Mouse (Mus musculus): ENCODE data around the gene Glp2r. TPM values are rescaled to one million over a fixed set of nuclear protein-coding genes. Genes with fewer than 3 reads are reported as not detected.

Gene Glp2r
- polyA plus RNA-seq, 1 experiment from 2014 or later, result not detected

DNA sequence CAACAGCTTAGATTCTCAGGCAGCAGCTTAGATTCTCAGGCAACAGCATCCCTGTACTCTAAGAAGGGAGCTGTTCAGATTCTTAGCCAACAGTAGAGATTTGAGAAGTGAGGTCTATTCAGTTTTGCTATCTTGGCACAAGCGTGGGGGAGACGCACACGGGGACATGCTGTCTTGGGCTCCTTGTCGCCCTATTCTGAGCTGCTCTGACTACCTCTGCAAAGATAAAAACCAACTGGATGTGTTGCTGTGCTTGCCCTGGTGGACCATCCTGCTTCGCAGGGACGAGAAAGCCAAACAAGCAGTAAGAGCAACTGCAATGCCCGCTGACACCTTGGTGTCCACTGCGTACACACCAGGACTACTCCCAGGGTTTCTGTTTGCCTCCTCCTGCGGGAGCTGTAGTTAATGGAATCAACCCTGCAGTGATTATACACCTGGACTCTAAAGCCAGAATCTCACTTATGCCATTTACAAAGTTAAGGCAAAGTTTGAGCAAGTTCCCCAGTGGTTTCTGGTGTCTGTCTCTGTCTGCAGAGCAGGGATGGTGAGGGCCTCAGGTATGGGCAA lies 117.3 kb downstream of the Glp2r start:
- Histone ChIP-seq H3K36me3 (no peaks in the 10 kb centered on the region), H3K4me3 (no peak overlapping the region), H3K9ac (no peak overlapping the region), H3K27me3 (replicated peaks) (no peaks in the 10 kb centered on the region), H3K4me1 (peaks cover 6% of the 10 kb centered on the region; the same call in 1 of the 2 replicates), H3K4me2 (replicated peaks) (no peak overlapping the region), H3K27ac (no peak overlapping the region), H3K9me3 (no peaks in the 10 kb centered on the region)
- no peak for ATAC-seq (ENCODE audit: low FRiP score, low read depth)
- WGBS, result 92% methylated on average over 9 of the region's 9 CpGs

GRCm38 (mm10) chr11:67652893-67653255 lies 118.1 kb downstream of the Glp2r start:
- Histone ChIP-seq H3K4me1 (peaks cover 6% of the 10 kb centered on the region; the same call in 1 of the 2 replicates), H3K27me3 (replicated peaks) (no peaks in the 10 kb centered on the region), H3K36me3 (no peaks in the 10 kb centered on the region), H3K9ac (no peak overlapping the region), H3K9me3 (no peaks in the 10 kb centered on the region), H3K4me3 (no peak overlapping the region), H3K27ac (no peak overlapping the region), H3K4me2 (replicated peaks) (0 out of 2 replicates have a peak overlapping the region, but pooled peaks have one; percentile 2)
- 31% methylated on average over 6 of the region's 6 CpGs for WGBS
- ATAC-seq (ENCODE audit: low FRiP score, low read depth), result no peak

DNA sequence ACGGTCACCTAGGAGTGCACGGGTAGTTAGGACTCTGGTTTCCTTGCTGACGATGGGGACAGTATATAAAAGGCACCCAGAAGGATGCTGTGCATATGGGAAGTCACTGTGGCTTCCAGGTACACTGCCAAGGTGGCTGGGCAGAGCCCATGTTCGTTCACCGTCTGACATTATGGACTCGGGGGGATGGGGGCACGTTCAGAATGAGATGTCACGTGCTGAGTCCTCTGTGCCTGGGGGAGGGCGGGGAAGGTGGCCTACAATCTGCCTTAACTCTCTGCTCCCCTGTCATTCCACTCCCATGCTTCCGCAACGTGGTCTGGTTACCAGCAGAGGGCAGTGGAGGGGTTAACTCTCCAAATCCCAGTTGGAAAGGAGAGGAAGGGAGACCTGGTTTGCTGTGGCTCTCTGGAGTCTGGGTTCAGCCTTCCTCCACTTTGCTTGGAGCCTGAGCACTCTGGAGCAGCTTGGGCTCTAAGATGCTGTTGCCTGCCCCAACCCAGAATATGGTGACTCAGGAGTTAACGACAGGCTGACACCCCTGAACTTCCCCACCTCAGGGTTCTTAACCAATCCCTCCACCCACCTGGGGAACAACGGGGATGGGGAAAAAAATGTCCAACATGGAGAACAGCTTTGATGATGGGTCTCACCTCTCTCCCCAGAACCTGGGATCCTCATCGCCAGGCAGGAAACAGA lies 118.6 kb downstream of the Glp2r start:
- 0 out of 2 replicates have a peak overlapping the region, but pooled peaks have one; percentile 2 for H3K4me2 ChIP-seq (replicated peaks)
- H3K36me3 ChIP-seq, result no peaks in the 10 kb centered on the region
- H3K9me3 ChIP-seq, result no peaks in the 10 kb centered on the region
- 17% methylated on average over 14 of the region's 14 CpGs for WGBS
- H3K4me1 ChIP-seq, result peaks cover 6% of the 10 kb centered on the region; the same call in 1 of the 2 replicates
- H3K27me3 ChIP-seq (replicated peaks), result no peaks in the 10 kb centered on the region
- no peak overlapping the region for H3K4me3 ChIP-seq
- no peak overlapping the region for H3K9ac ChIP-seq
- no peak for ATAC-seq (ENCODE audit: low FRiP score, low read depth)
- H3K27ac ChIP-seq, result no peak overlapping the region

DNA sequence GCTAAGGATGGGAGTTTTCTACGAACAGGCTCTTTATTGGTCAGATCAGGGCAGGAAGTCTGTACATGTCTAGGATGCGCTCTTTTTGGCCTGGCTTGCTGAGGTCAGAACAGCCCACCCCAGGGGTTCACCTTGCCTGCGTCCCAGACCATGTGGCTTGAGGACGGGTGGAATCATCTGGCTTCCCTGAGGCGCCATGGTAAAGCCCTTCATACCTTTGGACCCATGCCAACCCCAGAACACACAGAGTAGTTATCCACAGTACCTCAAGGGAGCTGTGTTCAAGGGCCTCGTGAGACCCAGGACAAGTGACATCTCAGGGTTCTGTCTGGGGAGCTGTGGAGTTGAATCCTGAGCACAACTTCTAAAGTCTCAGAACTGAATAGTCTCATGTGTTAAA lies 119.2 kb downstream of the Glp2r start:
- 83% methylated on average over 6 of the region's 6 CpGs for WGBS
- Histone ChIP-seq H3K4me1 (peaks cover 6% of the 10 kb centered on the region; the same call in 1 of the 2 replicates), H3K36me3 (no peaks in the 10 kb centered on the region), H3K4me2 (replicated peaks) (no peak overlapping the region), H3K9ac (no peak overlapping the region), H3K9me3 (no peaks in the 10 kb centered on the region), H3K27ac (no peak overlapping the region), H3K4me3 (no peak overlapping the region), H3K27me3 (replicated peaks) (no peaks in the 10 kb centered on the region)
- no peak for ATAC-seq (ENCODE audit: low FRiP score, low read depth)

GRCm38 (mm10) chr11:67649971-67650707 lies 120.8 kb downstream of the Glp2r start:
- Histone ChIP-seq H3K4me2 (replicated peaks) (no peak overlapping the region), H3K36me3 (no peaks in the 10 kb centered on the region), H3K27me3 (replicated peaks) (no peaks in the 10 kb centered on the region), H3K4me1 (peaks cover 6% of the 10 kb centered on the region; the same call in 1 of the 2 replicates), H3K4me3 (no peak overlapping the region), H3K27ac (no peak overlapping the region), H3K9ac (no peak overlapping the region), H3K9me3 (no peaks in the 10 kb centered on the region)
- WGBS, result 58% methylated on average over 10 of the region's 10 CpGs
- ATAC-seq (ENCODE audit: low FRiP score, low read depth), result no peak

DNA sequence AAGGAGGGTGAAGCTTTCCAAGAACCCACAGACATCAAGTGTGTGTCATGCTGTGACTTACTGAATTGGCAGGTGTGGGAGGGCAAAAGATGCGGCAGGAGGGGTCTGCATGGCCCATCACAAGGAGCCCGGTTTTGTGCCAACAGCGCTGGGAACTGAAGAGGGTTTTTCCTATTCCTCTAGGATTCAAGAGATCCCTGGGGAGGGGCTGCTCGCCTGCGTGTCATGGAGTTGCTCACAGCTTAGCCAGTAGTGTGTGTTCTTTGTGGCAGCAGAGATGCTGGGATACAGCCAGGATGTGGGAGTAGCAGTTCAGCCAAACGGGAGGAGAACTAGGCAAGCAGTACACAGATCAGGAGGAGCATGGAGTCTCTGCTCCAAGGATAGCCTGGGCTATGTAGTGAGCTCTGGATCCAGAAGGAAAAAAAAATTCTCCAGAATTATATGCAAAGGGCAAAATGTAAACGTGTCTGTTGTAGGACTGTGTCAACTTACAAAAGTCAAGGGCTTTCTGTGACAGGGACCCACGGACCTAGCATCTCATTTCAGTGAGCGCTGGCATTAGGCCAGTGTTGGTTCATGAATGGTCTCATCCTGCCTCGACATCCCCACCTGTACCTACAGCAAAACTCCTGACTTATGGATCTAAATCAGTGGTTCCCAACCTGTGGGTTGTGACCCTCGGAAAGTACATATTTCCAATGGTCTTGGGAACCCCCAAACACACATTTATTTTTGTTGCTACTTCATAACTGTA lies 122.1 kb downstream of the Glp2r start:
- 86% methylated on average over 11 of the region's 11 CpGs for WGBS
- Histone ChIP-seq H3K36me3 (no peaks in the 10 kb centered on the region), H3K4me2 (replicated peaks) (no peak overlapping the region), H3K4me1 (peaks cover 6% of the 10 kb centered on the region; the same call in 1 of the 2 replicates), H3K27ac (no peak overlapping the region), H3K27me3 (replicated peaks) (no peaks in the 10 kb centered on the region), H3K9me3 (no peaks in the 10 kb centered on the region), H3K9ac (no peak overlapping the region), H3K4me3 (no peak overlapping the region)
- no peak for ATAC-seq (ENCODE audit: low FRiP score, low read depth)

- no peaks in the 10 kb centered on the region for H3K9me3 ChIP-seq
- no peak overlapping the region for H3K4me3 ChIP-seq
- no peak; the same call in 1 of the 2 replicates for ATAC-seq (ENCODE audit: low FRiP score, low read depth)
- no peaks in the 10 kb centered on the region for H3K36me3 ChIP-seq
- H3K4me1 ChIP-seq, result peaks cover 6% of the 10 kb centered on the region; the same call in 1 of the 2 replicates
- no peaks in the 10 kb centered on the region for H3K27me3 ChIP-seq (replicated peaks)
- no peak overlapping the region for H3K27ac ChIP-seq
- WGBS, result 32% methylated on average over 5 of the region's 5 CpGs
- H3K9ac ChIP-seq, result no peak overlapping the region
- H3K4me2 ChIP-seq (replicated peaks), result no peak overlapping the region
Measured at GRCm38 (mm10) chr11:67647745-67648144, 123.2 kb downstream of the Glp2r start.

DNA sequence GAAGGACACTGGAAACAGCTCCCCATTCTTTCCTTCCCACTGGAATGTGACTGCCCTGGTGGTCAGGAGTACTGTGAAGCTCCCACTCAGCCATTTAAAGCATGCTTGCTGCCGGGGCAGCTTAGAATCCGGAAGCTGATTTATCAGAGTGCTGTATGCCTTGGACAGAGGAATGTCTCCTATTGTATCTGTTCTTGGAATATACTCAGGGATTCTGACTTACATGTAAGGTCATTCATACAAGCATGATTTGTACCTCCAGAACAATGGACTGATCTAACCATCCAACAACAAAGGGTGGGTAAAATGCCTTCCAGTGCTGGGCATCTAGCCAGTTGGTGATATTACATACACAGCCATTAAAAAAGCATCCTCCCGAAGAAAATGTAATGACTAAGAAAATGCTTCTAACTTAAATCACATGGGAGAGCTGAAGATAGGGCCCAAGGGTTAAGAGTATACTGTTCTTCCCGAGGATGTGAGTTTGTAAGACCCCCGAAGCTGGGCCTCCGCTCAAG lies 126.3 kb downstream of the Glp2r start:
- Histone ChIP-seq H3K4me2 (replicated peaks) (no peak overlapping the region), H3K9ac (no peak overlapping the region), H3K4me1 (no peaks in the 10 kb centered on the region), H3K36me3 (no peaks in the 10 kb centered on the region), H3K27ac (no peak overlapping the region), H3K9me3 (no peaks in the 10 kb centered on the region), H3K27me3 (replicated peaks) (no peaks in the 10 kb centered on the region), H3K4me3 (no peak overlapping the region)
- 87% methylated on average over 6 of the region's 6 CpGs for WGBS
- ATAC-seq (ENCODE audit: low FRiP score, low read depth), result no peak

DNA sequence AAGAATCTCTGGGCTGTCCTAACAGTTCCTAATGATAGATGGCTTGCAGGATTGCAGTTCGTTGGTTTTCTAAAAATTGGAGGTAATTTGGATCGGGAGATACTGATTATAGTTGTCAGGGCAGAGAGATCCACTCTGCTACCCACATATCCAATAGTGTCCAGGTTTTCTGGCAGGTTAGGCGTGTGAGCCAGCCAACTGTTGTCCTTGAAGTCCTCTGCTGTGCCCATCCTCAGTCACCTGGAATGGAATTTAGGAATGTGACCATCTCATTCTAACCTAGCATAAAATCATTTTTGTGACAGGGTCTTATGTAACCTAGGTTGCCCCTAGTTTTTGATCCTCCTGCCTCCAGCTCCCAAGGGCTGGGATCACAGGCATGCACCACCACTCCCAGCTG lies 127.5 kb downstream of the Glp2r start:
- no peak overlapping the region for H3K4me2 ChIP-seq (replicated peaks)
- no peak overlapping the region for H3K27ac ChIP-seq
- no peaks in the 10 kb centered on the region for H3K4me1 ChIP-seq
- no peaks in the 10 kb centered on the region for H3K36me3 ChIP-seq
- H3K9me3 ChIP-seq, result no peaks in the 10 kb centered on the region
- H3K27me3 ChIP-seq (replicated peaks), result no peaks in the 10 kb centered on the region
- H3K4me3 ChIP-seq, result no peak overlapping the region
- WGBS, result 86% methylated on average over 3 of the region's 3 CpGs
- ATAC-seq (ENCODE audit: low FRiP score, low read depth), result no peak
- H3K9ac ChIP-seq, result no peak overlapping the region

GRCm38 (mm10) chr11:67642835-67643234 lies 128.1 kb downstream of the Glp2r start:
- Histone ChIP-seq H3K27me3 (replicated peaks) (no peaks in the 10 kb centered on the region), H3K4me2 (replicated peaks) (no peak overlapping the region), H3K4me1 (no peaks in the 10 kb centered on the region), H3K27ac (no peak overlapping the region), H3K4me3 (no peak overlapping the region), H3K9ac (no peak overlapping the region), H3K9me3 (no peaks in the 10 kb centered on the region), H3K36me3 (no peaks in the 10 kb centered on the region)
- no peak for ATAC-seq (ENCODE audit: low FRiP score, low read depth)
- 87% methylated on average over 5 of the region's 5 CpGs for WGBS

GRCm38 (mm10) chr11:67642421-67642820 lies 128.5 kb downstream of the Glp2r start:
- H3K4me3 ChIP-seq, result no peak overlapping the region
- ATAC-seq (ENCODE audit: low FRiP score, low read depth), result no peak
- no peak overlapping the region for H3K27ac ChIP-seq
- H3K36me3 ChIP-seq, result no peaks in the 10 kb centered on the region
- WGBS, result 98% methylated on average over 8 of the region's 8 CpGs
- no peaks in the 10 kb centered on the region for H3K9me3 ChIP-seq
- H3K4me1 ChIP-seq, result no peaks in the 10 kb centered on the region
- H3K9ac ChIP-seq, result no peak overlapping the region
- H3K4me2 ChIP-seq (replicated peaks), result no peak overlapping the region
- H3K27me3 ChIP-seq (replicated peaks), result no peaks in the 10 kb centered on the region

- Histone ChIP-seq H3K4me2 (replicated peaks) (no peak overlapping the region), H3K36me3 (no peaks in the 10 kb centered on the region), H3K4me1 (no peaks in the 10 kb centered on the region), H3K4me3 (no peak overlapping the region), H3K9ac (no peak overlapping the region), H3K27me3 (replicated peaks) (no peaks in the 10 kb centered on the region), H3K9me3 (no peaks in the 10 kb centered on the region), H3K27ac (no peak overlapping the region)
- ATAC-seq (ENCODE audit: low FRiP score, low read depth), result no peak
- 93% methylated on average over 6 of the region's 6 CpGs for WGBS
Measured at GRCm38 (mm10) chr11:67640299-67640698, 130.7 kb downstream of the Glp2r start.

Measured in neural tube, embryonic 12.5 days (tissue).